Mouse (Mus musculus): ENCODE measurements around the gene Rab3b. TPM values are rescaled to one million over a fixed set of nuclear protein-coding genes. Genes with fewer than 3 reads are reported as not detected.
A peak's percentile ranks its signal among the peaks of the same experiment; 100 is the strongest.

Rab3b gene
- 13.3 and 13.4 TPM in 2 replicates for polyA plus RNA-seq (2014; fragmentation: Nextera tagmentation; extraction: Ambion mirVana)

DNA sequence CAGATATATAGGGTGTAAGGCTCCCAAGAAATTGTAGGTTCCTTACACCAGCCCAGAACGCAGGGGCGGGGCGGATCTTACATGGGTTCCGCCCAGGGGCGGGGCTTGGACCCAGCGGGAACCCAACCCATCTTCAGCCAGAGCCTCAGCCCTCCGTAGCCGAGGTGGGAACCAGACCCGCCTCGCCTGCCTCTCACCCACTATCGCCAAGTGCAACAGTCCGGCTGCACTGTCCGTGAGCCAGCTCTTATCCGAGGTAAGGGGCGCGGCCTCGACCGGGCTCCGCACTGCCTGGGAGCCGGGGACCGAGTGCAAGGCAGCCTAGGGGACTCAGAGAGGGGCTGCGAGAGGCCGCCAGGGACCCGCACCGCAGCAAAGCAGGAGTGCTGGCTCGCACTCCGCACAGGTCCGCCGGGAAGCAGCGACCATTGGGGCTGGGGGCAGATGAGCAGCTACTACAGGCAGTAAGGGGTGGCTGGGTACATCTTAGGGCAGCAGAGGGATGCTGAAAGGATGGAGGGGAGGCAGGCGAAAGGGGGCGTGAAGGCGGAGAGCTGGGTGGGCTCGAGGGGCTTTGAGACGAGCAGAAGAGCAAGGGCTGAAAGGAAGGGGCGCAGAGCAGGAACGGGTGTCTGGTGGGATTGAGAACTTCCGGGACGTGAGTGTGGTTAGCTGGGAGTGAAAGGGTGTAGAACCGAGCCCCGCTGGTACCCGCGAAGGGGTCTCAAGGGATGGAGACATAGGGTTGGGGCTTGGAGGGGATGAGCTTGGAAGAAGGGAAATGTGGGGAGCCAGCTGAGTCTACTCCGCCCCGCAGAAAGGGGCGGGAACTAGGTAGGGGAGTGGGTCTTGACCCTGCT, at the start of gene Rab3b:
TSS of gene Rab3b (plus strand) at position 101 of the 860 bp plus-strand sequence.
- Histone ChIP-seq H3K9ac (ENCODE audit: low read length) (peak within 1 kb of the TSS; percentile 60), H3K27me3 (ENCODE audit: control insufficient read depth, insufficient read depth, low read length) (no peaks in the 10 kb centered on the region), H3K9me3 (ENCODE audit: control insufficient read depth, low read length) (no peaks in the 10 kb centered on the region), H3K4me2 (ENCODE audit: low read depth, severe bottlenecking) (peak within 1 kb of the TSS; percentile 99), H3K4me1 (ENCODE audit: control insufficient read depth, insufficient read depth, low read length) (no peaks in the 10 kb centered on the region), H3K4me3 (ENCODE audit: low read depth, low read length) (peak within 1 kb of the TSS; percentile 58), H3K27ac (replicated peaks; ENCODE audit: low read depth, low read length) (no peak within 1 kb of the TSS), H3K36me3 (ENCODE audit: control insufficient read depth, insufficient read depth, low read length) (no peaks in the 10 kb centered on the region)
- peak; percentile 76 for DNase-seq (ENCODE audit: low spot score)
- WGBS = under 1% methylated on average over 46 of the region's 46 CpGs
- peak; percentile 85 for ATAC-seq (ENCODE audit: insufficient number of reproducible peaks, low FRiP score, low TSS enrichment, low read depth)

DNA sequence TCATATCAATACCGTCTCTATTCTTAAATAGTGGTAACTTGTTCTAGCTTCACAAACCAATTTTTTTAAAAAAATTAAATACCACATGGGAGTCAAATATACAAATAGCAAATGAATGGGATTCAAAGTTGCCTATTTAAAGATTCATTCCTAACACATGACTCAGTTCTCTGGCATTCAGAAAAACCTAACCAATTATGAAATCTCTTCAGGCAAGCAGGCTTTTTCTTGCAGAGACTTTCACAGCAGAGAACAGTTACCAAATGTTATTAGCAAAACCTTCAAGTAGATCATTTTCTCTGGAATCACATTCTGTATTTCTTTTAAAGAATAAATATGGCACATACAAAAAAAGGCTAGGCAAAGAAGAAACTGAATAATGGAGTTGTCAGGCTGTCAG, 48.2 kb upstream of the Rab3b start:
- ATAC-seq (ENCODE audit: insufficient number of reproducible peaks, low FRiP score, low TSS enrichment, low read depth) (no peak), DNase-seq (ENCODE audit: low spot score) (no peak)
- H3K27me3 ChIP-seq (ENCODE audit: control insufficient read depth, insufficient read depth, low read length) = no peaks in the 10 kb centered on the region
- no peak overlapping the region for H3K4me3 ChIP-seq (ENCODE audit: low read depth, low read length)
- H3K9ac ChIP-seq (ENCODE audit: low read length) = no peak overlapping the region
- no peaks in the 10 kb centered on the region for H3K9me3 ChIP-seq (ENCODE audit: control insufficient read depth, low read length)
- H3K4me2 ChIP-seq (ENCODE audit: low read depth, severe bottlenecking) = no peak overlapping the region
- peaks cover 8% of the 10 kb centered on the region for H3K4me1 ChIP-seq (ENCODE audit: control insufficient read depth, insufficient read depth, low read length)
- H3K27ac ChIP-seq (replicated peaks; ENCODE audit: low read depth, low read length) = no peak overlapping the region
- H3K36me3 ChIP-seq (ENCODE audit: control insufficient read depth, insufficient read depth, low read length) = peaks cover 10% of the 10 kb centered on the region; the same call in 1 of the 2 replicates
- WGBS = 98% methylated on average over 1 of the region's 1 CpGs

DNA sequence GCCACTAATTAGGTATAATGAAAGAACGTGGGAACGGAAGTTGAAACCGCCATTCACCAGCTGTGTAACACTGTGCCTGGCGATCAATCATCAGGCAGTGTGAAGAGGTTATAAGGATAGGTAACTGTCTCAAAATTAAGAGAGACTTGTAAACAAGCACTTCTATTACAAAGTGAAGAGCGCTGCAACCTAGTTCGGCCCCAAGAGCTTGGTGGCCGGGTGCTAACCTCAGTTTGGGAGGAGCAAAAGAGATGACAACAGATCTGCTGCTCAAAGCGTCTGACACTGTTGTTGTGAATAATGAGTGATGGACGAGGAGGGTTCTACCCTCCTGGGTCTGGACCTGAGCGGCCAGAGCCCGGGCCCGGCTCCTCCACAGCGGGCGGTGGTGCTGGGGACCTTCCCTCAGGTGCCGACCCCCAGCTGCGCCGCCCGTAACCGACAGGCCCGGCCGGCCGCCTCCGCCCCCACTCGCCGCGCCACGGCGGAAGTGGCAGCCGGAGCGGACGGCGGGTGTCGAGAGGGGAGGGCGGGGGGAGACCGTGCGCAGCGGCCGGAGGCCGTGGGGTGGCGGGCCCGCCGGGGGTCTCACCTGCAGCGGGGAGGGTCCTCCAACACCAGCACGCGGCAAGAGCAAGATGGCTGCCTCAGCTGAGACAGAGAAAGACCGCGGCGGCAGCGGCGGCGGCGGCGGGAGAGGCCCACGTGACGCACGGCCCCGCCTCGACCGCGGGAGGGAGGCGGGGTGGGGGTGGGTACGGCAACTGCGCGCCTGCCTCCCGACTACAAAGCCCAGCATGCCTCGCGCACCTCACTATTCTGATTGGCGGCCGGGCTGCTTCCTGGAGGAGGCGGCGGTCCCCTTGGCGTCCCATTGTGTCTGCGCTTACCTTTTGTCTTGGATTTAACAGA, 45.7 kb upstream of the Rab3b start, which contains the start of gene Btf3l4:
TSS of gene Btf3l4 (minus strand) at position 699 of the 912 bp plus-strand sequence.
- Histone ChIP-seq H3K9me3 (ENCODE audit: control insufficient read depth, low read length) (no peaks in the 10 kb centered on the region), H3K4me3 (ENCODE audit: low read depth, low read length) (peak within 1 kb of the TSS; percentile 95), H3K4me2 (ENCODE audit: low read depth, severe bottlenecking) (peak within 1 kb of the TSS; percentile 85), H3K9ac (ENCODE audit: low read length) (peak within 1 kb of the TSS; percentile 94), H3K27me3 (ENCODE audit: control insufficient read depth, insufficient read depth, low read length) (no peaks in the 10 kb centered on the region), H3K4me1 (ENCODE audit: control insufficient read depth, insufficient read depth, low read length) (peaks cover 8% of the 10 kb centered on the region), H3K36me3 (ENCODE audit: control insufficient read depth, insufficient read depth, low read length) (peaks cover 7% of the 10 kb centered on the region; the same call in 1 of the 2 replicates), H3K27ac (replicated peaks; ENCODE audit: low read depth, low read length) (peak within 1 kb of the TSS; percentile 98)
- peak; percentile 94 for ATAC-seq (ENCODE audit: insufficient number of reproducible peaks, low FRiP score, low TSS enrichment, low read depth)
- DNase-seq (ENCODE audit: low spot score) = peak; percentile 97
- under 1% methylated on average over 71 of the region's 73 CpGs for WGBS

DNA sequence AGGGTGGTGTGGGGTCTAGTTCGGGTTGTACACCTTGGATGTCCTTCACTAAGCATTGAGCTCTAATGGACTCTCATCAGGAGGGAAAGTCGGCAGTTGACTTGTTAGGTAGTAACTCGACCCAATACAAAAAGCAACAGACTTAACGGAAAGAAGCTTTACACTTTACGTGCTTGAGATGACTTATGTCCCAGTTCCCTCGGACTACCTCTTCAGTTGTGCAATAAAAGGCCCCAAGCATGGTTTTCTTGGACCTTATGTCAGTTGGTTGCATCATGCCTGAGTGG, 45.1 kb upstream of the Rab3b start:
- H3K4me1 ChIP-seq (ENCODE audit: control insufficient read depth, insufficient read depth, low read length) = peaks cover 8% of the 10 kb centered on the region
- peak overlapping the region; percentile 85 for H3K4me2 ChIP-seq (ENCODE audit: low read depth, severe bottlenecking)
- peak overlapping the region; percentile 95 for H3K4me3 ChIP-seq (ENCODE audit: low read depth, low read length)
- peak overlapping the region; percentile 94 for H3K9ac ChIP-seq (ENCODE audit: low read length)
- 0% methylated on average over 6 of the region's 6 CpGs for WGBS
- no peak for ATAC-seq (ENCODE audit: insufficient number of reproducible peaks, low FRiP score, low TSS enrichment, low read depth)
- H3K27me3 ChIP-seq (ENCODE audit: control insufficient read depth, insufficient read depth, low read length) = no peaks in the 10 kb centered on the region
- H3K9me3 ChIP-seq (ENCODE audit: control insufficient read depth, low read length) = no peaks in the 10 kb centered on the region
- peak overlapping the region; percentile 98 for H3K27ac ChIP-seq (replicated peaks; ENCODE audit: low read depth, low read length)
- no peak for DNase-seq (ENCODE audit: low spot score)
- H3K36me3 ChIP-seq (ENCODE audit: control insufficient read depth, insufficient read depth, low read length) = peaks cover 6% of the 10 kb centered on the region; the same call in 1 of the 2 replicates

DNA sequence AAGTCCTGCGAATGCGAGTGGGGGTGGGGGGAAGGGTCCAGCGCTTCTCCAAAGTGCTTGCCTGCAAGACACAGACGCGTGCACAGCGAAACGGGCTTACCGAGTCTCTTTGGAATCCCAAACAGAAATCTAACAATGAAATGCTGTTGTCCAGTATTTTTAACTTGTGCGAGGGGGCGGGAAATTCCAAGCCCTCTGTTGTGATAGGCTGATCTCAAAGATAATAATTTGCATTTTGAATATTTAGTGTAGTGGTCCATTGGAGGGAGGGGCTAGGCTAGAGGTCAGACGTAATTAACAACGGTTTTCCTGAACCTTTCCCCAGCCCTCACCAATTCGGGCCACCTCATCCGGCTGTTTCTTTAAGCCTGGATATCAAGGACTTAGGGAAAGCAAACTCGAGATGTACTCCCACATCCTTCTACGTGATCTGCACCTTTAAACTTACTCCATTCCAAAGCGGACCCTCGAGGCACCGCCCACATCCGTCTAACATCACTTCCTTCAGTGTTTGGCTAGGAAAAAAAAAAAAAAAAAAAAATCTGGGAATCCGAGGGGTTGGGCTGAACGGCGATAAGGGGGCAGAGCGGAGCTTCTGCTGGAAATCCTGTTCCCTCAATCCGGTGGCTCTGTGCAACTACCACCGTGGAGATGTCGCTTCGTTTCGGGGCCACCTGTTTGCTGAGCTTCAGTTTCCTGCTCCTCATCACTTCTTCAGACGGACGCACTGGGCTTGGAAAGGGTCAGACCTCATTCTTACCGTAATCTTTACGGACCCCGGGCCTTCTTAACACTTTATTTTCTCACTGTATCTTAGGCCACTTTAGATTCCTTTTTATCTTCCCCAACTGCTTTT, 44.5 kb upstream of the Rab3b start, which contains the start of gene Txndc12:
TSS of gene Txndc12 (plus strand) at position 487 of the 856 bp plus-strand sequence.
- H3K4me3 ChIP-seq (ENCODE audit: low read depth, low read length) = peak within 1 kb of the TSS; percentile 95
- peaks cover 6% of the 10 kb centered on the region; the same call in 1 of the 2 replicates for H3K36me3 ChIP-seq (ENCODE audit: control insufficient read depth, insufficient read depth, low read length)
- ATAC-seq (ENCODE audit: insufficient number of reproducible peaks, low FRiP score, low TSS enrichment, low read depth) = peak; percentile 84
- H3K4me1 ChIP-seq (ENCODE audit: control insufficient read depth, insufficient read depth, low read length) = peaks cover 8% of the 10 kb centered on the region
- H3K9ac ChIP-seq (ENCODE audit: low read length) = peak within 1 kb of the TSS; percentile 94
- DNase-seq (ENCODE audit: low spot score) = peak; percentile 90
- no peaks in the 10 kb centered on the region for H3K9me3 ChIP-seq (ENCODE audit: control insufficient read depth, low read length)
- no peaks in the 10 kb centered on the region for H3K27me3 ChIP-seq (ENCODE audit: control insufficient read depth, insufficient read depth, low read length)
- H3K27ac ChIP-seq (replicated peaks; ENCODE audit: low read depth, low read length) = peak within 1 kb of the TSS; percentile 98
- WGBS = 0% methylated on average over 34 of the region's 34 CpGs
- H3K4me2 ChIP-seq (ENCODE audit: low read depth, severe bottlenecking) = peak within 1 kb of the TSS; percentile 85

DNA sequence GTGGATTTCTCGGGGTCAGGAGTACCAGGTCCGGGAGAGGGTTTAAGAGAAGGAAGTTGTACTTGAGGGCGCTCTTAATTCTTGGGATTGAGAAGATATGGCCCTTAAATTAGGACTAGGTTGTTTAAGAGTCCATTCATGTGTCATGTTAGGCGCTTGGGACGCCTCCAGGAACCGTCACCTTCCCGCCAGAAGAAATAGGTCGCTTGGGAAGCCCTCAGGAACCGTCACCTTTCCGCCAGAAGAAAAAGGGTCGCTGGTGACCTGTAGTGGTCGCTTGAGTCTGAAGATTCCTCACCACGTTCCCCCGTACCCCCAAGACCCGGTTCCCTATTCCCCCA, 43.9 kb upstream of the Rab3b start:
- peaks cover 5% of the 10 kb centered on the region; the same call in 1 of the 2 replicates for H3K36me3 ChIP-seq (ENCODE audit: control insufficient read depth, insufficient read depth, low read length)
- no peaks in the 10 kb centered on the region for H3K27me3 ChIP-seq (ENCODE audit: control insufficient read depth, insufficient read depth, low read length)
- peak overlapping the region; percentile 95 for H3K4me3 ChIP-seq (ENCODE audit: low read depth, low read length)
- ATAC-seq (ENCODE audit: insufficient number of reproducible peaks, low FRiP score, low TSS enrichment, low read depth) (no peak), DNase-seq (ENCODE audit: low spot score) (peak; percentile 36)
- H3K9me3 ChIP-seq (ENCODE audit: control insufficient read depth, low read length) = no peaks in the 10 kb centered on the region
- peaks cover 8% of the 10 kb centered on the region for H3K4me1 ChIP-seq (ENCODE audit: control insufficient read depth, insufficient read depth, low read length)
- peak overlapping the region; percentile 98 for H3K27ac ChIP-seq (replicated peaks; ENCODE audit: low read depth, low read length)
- peak overlapping the region; percentile 94 for H3K9ac ChIP-seq (ENCODE audit: low read length)
- H3K4me2 ChIP-seq (ENCODE audit: low read depth, severe bottlenecking) = peak overlapping the region; percentile 85
- WGBS = under 1% methylated on average over 15 of the region's 15 CpGs

DNA sequence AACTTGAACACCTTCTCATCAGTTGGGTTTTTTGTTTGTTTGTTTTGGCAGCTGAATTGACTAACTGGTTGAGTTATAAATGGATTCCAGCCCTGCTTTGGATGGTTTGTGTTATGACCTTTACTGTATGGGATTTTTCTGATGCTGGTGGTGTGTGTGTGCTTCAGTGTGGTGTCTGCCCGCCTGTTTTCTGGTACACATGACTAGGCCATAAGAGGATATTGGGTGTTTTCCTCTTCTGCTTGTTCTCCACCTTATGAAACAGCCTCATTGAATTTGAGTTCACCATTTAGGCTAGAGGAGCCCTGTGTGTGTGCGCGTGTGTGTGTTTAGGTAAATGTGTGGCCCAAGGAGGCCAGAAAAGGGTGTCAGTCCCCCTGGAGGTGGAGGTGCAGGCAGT, 43.4 kb upstream of the Rab3b start:
- peaks cover 8% of the 10 kb centered on the region for H3K4me1 ChIP-seq (ENCODE audit: control insufficient read depth, insufficient read depth, low read length)
- 67% methylated on average over 3 of the region's 3 CpGs for WGBS
- no peaks in the 10 kb centered on the region for H3K9me3 ChIP-seq (ENCODE audit: control insufficient read depth, low read length)
- H3K36me3 ChIP-seq (ENCODE audit: control insufficient read depth, insufficient read depth, low read length) = no peaks in the 10 kb centered on the region; the same call in 1 of the 2 replicates
- no peaks in the 10 kb centered on the region for H3K27me3 ChIP-seq (ENCODE audit: control insufficient read depth, insufficient read depth, low read length)
- DNase-seq (ENCODE audit: low spot score) = no peak
- H3K4me3 ChIP-seq (ENCODE audit: low read depth, low read length) = peak overlapping the region; percentile 95
- peak overlapping the region; percentile 85 for H3K4me2 ChIP-seq (ENCODE audit: low read depth, severe bottlenecking)
- ATAC-seq (ENCODE audit: insufficient number of reproducible peaks, low FRiP score, low TSS enrichment, low read depth) = no peak
- peak overlapping the region; percentile 94 for H3K9ac ChIP-seq (ENCODE audit: low read length)
- H3K27ac ChIP-seq (replicated peaks; ENCODE audit: low read depth, low read length) = no peak overlapping the region

Data from limb, embryonic 11.5 days (tissue).